Mouse (Mus musculus) cerebellum, postnatal 25 days (tissue): ENCODE measurements around the gene Ube2j1.

Experiments
- DNase-seq, 2 experiments: peaks; one replicate each; pipeline ENCODE4 v3.0.0; 2021; ENCODE audit warnings: mixed read lengths in 2 of 2

The Ube2j1 gene

DNA sequence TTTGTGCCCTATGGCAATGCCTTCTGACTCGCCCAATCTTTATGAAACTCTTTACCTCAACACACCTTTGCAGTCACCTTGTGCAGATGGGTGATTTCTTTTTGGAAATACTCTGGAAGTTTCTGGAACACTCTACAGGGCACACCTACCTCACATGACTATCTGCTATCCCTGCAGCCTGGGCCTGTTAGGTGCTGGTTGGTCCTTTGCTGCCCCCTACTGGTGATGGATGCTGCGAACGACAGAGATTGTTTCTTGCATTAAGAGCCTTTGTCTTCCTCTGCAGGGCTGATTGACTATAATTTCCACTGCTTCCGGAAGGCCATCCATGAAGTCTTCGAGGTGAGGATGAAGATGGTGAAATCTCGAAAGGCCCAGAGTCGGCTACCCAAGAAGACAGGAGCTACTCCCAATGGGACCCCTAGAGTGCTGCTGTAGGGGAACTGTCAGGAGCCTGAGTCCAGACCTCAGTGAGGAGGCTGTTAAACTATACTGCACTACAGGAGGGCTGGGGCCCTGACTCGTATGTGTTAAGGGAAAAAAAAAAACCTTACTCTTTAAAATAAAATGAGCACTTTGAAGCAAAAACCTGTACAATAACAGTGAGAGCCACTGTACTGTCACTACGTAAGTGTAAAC is 12.7 kb upstream of the Ube2j1 start:
- DNase-seq, result peak; percentile 88 to 94

DNA sequence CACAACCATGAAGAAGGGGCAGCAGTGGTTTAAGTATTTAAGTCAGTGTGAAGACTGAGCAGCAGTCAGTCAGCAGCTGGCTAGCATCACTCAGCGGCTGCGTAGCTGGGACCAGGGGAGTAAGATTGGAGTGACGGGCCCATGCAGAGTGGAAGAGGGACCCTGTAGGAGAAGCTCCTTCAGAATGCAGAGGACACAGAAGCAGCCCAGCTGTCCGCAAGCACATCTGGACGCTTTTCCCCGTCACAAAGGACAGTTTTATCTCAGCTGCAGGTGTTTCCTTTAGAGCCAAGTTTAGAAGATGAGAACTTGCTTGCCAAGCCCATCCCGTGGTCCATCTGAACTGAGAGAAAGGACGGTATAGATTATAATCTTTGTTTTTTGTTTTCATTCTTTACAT is 6.8 kb upstream of the Ube2j1 start:
- no peak for DNase-seq

DNA sequence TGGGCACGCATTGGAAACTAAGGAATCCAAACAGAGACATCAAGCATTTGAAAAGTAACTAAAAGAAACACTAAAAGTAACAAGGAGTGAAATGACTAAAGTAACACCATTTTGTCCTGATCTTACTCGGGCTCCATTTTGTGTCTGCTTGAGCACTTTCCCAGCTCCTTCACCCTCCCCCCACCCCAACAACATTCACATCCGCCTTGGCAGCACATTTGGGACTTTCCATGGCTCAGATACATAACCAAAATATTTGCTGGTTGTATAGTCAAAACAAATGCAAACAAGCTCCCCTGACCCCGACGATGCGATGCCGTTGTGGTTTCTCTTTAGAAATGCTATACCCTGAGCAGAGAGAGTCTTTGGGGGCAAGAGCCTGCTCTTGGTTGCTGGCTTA is 2.1 kb upstream of the Ube2j1 start:
- DNase-seq, result no peak

DNA sequence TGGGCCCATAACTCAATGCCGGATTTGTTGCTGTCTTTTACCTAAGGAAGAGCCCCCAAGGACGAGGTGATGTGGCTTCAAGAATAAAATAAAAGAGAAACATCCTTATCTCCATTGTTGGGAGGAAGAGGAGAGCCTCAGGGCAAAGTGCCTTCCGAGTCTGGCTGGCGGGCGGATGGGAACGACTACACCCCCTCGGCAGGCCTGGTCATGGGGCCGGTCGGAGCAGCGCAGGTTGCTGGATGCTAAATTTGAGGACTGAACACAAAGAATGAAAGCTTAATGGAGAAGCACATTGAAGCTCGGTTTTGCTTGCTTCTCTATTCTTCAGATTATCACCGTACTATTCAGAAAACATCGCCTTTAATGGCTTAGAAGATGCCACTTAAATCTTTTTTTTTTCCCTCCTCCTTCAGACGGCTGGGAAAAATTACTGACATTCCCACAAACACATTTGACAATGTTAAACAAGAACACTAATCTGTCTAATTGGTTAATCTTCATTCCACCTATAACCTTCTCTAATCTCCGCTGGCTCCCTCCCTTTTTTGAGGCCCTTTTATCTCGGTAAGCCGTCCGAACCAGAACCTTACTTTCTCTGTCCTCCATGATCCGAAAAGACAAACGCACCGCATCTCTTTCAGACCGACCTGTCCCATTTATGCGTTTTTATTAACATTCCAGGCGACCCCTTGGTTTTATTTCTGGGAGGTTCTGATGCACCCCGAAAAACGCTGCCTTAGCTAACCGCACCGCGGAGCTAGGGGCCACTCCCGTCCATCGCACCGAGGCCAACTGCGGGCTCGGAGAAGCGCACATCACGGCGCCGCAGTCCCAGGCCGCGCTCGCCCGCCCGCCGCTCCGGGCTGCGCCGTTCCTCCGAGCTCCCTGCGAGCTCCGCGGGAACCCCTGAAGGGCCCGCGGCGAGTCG is 687 bp upstream of the Ube2j1 start:
- peak; percentile 38 to 57 for DNase-seq

DNA sequence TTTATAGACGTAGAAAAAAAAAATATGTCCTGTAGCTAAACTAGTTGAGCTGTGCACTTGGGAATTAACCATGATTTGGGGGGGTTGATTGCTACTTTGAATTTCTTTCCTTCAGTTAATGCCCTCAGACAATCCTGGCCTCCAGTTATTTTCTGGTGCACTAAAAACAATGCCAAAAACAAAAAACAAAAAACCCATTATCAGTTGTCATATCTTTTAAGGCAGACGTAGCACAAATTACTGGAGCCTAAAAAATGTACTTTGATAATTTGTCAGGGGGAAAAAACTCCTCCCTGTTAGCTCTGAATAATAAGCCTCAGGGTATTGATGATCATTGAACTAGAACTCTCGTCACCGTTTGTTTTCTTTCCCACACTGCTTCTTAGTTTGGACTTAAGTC is 829 bp downstream of the Ube2j1 start:
- no peak for DNase-seq

DNA sequence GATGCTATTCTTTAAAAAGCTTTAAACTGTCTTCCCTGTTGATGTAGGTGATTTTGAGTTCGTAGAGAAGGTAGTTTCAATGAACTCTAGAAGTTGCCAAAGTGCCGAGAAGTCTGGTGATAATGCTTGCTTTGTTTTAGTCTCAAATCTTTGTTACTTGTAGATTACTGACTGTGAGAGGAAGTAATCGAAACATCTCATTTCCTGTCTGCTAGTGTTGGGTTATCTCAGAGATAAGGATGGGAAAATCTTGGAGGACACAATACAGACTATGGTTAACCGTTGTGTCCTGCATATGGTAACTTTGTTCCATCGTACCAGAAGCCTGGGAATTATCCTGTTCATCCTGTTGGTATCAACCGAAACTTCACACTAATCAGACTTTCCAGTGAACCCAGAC is 2.3 kb downstream of the Ube2j1 start:
- DNase-seq, result no peak

DNA sequence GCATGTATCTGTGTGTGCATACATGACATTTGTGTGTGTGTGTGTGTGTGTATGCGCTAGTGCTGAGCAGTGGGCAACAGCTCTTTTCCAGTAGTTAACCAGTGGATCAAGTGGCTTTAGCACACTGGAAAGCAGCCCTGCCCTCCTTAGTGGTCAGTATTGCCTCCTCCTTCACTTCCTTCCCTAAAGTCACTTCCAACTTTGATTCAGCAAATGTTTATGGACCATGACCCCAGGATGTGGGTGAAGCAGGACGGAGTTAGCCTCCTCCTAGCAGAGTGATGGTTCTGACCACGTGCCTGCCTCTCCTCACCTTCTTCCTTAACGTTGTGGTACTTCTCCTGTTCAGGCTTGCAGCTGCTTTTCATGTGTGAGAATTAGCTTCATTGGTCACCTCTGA is 8.6 kb downstream of the Ube2j1 start:
- no peak for DNase-seq

DNA sequence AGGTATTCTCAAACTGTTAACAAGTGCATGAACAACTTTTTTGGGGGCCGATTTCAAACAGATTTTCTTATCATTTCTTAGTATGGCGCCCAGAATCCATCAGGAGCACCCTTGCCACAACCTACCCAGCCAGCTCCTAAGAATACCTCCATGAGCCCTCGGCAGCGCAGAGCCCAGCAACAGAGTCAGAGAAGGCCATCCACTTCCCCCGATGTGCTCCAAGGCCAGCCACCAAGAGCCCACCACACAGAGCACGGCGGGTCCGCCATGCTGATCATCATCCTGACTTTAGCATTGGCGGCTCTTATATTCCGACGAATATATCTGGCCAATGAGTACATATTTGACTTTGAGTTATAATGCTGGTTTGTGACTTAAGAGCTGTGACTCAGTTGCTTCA is 18.4 kb downstream of the Ube2j1 start:
- DNase-seq, result no peak

DNA sequence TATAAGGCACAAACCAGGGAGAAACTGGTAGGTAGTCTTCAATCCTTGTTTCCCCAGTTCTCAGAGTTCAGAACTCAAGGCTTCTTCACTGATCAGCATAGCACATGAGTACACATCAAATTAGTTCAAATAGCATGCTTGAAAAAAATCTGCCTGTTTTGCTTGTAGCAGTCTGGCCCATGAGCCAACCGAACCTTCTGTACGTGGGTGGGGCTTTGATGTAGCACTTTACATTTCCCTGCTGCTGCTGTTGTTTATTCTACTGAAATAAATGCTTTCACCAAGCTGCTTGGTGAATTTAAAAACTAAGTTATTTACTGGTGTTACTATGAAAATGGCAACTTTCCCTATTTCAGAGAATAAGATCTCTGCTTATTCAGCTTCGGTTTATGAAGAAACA is 20.8 kb downstream of the Ube2j1 start:
- DNase-seq, result no peak

DNA sequence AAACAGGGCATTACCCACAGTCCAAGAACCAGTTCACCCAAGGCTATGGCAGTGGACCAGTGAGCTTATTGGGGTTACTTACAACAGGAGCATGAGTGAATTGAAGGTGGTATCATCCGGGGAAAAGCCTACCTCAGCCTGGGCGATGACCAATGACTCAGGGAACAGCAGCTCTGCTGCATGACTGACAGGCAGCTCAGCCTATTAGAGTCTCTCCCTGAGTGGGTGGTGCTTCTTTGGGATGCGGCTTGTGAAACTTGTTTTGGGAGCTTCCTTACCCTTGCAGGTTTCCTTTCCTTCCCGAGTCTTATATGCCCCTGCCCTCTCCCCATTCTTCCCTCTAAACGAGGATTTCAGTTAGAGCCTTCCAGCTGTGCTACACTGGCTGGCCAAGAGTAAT is 21.4 kb downstream of the Ube2j1 start:
- DNase-seq, result no peak

DNA sequence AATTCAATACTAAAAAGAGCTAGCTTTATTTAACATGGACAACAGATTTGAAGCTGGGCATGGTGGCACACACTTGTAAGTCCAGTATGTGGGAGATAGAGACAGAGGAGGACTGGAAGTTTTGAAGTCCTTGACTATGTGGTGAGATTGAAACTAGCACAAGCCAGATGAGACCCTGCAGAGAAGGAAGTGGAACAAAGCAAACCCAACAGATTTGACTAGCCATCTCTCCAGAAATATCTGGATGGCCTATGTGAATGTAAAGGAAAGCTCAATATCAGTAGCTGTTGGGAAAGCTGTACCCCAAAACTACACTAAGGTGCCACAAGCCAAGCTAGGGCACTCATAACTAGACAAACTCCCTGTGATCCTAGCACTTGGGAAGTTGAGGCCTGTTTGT is 23.2 kb downstream of the Ube2j1 start:
- no peak for DNase-seq

DNA sequence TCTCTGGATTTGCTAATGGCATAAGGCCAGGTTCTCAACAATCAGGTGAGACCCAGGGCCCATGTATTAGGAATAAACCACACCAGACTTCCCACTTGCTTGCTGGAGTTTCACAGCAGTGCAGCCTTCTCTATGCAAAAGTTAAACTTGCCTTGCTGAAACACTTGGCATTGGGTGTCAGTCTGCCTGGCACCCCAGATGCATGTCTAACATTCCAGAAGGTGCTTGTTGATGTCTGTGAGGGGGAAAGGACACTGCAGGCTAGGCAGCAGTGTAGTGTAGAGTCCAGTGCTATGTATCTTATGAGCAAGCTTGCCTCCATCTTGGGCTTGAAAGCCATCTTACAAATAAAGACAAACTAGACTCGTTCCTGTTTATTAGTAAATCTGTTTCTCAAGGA is 25.1 kb downstream of the Ube2j1 start:
- DNase-seq, result no peak

DNA sequence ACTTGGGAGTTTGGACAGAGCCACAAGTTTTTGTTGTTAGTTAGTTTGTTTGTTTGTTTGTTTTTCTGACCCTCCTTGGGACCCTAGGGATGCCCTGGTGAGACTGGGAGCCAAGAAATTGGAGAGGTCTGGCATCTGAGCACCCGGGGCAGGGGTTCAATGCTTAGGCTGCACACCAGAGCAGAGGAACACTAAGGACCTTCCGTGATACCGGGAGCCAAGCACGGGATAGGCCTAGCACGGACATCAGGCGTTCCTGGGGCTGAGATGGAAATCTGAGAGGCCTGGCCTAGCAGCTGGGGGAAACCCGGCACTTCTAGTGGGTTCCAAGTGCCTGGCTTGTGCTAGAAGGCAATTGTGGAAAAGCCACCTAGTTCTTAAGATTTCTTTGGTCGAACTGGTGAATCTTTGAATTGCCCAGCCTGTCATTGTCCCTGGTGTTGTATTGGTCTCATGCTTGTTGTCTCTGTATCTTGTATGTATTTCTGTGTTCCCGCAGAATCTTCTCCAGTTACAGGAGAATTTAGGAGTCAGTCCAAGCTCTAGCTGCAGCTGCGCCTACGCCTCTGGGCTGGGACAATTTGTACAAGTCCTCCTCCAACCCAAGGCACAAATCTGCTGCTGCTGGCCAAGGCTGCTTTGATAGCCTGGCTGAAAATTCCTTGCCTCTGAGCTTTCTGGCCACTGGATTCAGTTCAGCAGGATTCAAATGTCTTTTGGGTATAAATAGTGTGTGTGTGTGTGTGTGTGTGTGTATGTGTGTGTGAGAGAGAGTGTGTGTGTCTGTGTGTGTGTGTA is 26.9 kb downstream of the Ube2j1 start:
- no peak for DNase-seq

DNA sequence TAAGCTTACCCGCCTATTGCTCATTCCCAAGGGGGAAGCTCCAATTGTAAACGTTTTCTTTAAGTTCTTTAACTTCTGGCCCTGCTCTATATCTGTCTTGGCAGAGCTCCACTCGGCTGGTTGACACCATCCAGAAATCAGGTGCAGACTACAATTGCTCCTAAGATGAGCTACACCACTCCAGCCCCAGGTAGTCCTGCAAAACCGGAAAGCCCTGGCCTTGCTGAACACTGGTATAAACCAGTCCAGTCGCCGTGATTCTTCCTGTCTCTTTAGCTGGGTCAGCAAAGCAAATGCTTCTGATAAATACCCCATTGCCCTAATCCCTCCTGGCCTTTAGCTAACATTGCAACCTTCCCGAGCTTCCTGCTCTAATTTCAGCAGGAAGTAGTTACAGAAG is 29.9 kb downstream of the Ube2j1 start:
- DNase-seq, result no peak

DNA sequence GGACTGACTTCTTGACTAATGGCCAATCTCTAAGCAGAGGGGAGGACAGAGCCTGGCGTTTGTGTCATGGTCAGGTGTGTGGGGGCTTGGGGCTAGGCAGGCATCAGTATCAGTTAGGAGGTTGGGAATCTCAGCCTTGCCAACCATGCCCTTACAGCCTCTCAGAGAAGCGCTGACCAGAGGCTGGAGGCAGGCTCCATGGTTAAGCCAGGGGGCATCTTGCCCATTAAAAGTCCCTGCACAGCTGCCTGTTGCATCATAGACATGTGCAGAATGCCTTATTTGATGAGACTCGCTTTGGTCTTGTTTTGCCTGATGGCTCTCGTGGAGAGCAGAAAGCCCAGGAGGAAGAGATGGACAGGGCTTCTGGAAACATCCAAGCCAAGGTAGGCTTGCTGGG is 31.8 kb downstream of the Ube2j1 start, which contains the start of gene Gabrr2:
Gene Gabrr2, plus strand, starts transcription at position 19 of the 400 bp plus-strand sequence.
- no peak for DNase-seq

DNA sequence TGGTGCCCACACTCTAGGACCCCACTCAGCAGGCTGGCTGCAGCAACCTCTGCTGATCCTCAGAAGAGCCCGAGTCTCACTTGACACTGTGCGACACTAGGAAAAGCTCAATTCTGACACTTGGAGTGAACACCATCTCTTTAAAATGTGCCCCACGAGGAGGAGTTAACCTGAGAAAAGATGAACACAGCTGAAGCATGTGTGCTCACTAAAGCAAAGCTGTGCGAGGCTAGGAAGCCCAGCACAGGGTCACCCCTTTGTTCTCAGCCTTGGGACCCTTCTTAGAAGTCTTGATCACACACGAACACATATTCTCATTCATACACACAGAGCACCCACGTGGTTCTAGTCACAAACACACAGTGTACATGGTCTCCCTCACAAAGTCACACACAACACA is 33.8 kb downstream of the Ube2j1 start:
- no peak for DNase-seq

DNA sequence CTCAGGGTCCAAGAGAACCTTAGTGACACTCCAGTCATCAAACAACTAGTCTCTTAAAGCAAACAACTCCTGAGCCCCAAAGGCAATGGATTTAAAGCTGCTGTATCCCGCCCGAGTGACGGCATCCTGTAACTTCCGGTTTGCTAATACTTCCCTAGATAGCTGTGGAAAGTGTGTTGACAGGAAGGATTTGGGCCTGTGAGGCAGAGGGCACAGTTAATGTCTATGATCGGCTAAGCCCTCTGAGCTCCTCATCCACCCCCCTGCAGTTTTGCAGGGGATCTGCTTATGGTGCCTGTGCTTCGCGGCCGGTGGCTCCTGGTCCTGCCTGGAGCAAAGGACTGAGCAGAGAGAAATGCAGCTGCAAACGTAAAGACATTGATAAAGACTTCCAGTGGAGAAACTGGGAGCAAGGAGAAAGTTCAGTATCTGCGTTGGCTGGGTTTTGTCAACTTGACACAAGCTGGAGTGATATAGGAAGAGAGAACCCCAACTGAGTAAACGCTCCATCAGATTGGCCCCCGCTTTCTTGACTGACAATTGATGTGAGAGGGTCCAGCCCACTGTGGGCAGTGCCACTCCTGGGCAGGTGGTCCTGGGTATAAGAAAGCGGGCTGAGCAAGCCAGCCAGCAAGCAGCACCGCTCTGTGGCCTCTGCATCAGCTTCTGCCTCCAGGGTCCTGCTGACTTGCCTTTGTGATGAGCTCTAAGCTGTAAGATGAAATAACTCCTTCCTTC is 35.2 kb downstream of the Ube2j1 start:
- no peak for DNase-seq

DNA sequence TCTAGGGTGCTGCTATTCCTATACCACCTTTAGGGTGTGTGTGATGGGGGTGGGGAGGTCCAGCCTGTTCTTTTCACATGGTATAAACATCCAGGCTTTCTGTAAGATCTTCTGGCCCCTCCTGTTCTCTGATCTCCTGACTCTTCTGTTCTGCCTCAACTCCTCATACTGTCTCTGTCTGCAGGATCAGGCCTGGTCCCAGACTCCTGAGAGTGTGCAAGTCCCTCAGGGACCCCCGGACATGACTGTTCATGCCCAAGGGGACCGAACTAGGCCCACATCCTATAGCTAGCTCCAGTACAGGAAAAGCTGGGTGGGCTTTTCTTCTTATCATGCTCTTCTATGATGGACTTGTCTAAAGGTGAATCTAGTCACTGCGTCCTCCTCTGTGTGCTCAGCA is 36.1 kb downstream of the Ube2j1 start:
- DNase-seq, result no peak

DNA sequence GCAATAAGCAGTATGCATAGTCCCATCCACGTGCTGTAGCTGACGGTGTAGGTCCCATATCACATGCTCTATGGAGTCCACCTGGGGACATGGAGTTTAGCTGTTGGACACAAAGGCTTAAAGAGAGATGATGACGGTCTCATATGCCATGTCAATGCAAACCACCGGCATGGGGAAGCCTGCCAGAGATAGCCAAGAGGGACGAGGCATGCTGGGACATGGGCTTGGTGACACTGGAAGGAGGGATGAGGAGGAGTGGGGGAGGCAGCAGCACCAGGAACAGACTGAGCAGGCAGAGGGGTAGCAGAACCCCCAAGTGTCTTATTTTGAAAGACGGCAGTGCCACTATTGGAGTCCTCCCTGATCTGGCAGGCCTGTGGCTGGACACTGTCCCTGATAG is 36.6 kb downstream of the Ube2j1 start:
- DNase-seq, result peak in 1 of 2 experiments; percentile 33

DNA sequence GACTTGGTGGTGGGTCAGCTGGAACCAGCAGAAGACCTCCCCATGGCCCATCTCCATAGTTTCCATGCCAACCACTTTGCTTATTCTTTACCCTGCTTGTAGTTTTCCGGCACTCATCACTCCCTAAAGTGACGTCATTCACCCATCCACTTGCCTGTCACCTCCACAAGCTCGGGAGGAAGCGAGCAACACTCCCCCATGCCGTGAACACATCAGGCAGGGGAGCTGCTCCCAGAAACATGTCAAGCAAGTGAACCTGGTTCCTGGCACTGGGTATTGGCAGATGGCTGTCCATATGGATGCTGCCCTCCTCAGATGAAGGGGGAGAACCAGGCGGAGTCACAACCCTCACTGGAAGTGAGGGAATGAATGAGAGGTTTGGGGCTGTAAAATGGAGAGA is 37.7 kb downstream of the Ube2j1 start:
- DNase-seq, result peak; percentile 94 to 95

DNA sequence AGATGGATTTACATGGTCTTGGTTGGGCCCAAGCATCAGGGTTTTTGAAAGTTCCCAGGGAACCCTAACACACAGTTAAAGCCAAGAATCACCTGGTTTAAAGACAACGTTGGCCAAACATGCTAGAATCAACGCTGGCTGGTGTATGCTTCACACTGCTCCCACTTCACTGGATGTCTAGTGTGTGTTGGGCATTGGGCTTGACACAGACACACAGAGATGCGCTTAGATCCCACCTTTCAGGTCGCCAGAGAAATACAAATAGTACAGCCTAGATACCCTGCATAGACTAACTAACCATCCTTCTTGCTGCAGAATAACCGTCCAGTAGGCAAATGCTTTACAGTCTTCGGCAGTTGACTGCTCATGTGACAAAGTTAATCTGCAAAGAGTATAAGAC is 39.1 kb downstream of the Ube2j1 start:
- no peak for DNase-seq

DNA sequence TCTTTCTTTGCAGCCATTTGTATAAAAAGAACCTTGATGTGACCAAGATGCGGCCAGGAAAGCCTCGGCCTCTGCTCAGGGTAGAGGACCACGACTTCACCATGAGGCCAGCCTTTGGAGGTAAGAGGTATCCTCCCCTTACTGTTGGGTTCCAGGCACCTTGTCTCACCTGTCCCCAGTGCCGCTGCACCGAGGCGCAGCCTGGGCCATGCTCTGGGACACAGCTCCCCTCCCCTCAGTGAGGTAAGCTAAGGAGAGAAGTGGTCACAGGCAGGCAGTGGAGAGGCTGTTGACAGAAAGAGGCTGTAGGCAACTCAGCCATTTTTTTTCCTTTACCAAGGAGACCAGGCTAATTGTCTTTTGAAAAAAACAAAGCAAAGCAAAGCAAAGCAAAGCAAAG is 40.1 kb downstream of the Ube2j1 start:
- DNase-seq, result no peak
